Mouse (Mus musculus) cortical plate, adult 2 months (tissue): ENCODE data around the gene Tmed1. TPM values are rescaled to one million over a fixed set of nuclear protein-coding genes. Genes with fewer than 3 reads are reported as not detected.
A peak's percentile ranks its signal among the peaks of the same experiment; 100 is the strongest.
"Not testable (repeated sequence)": the region's sequence is repeated elsewhere in the genome, so short reads cannot be mapped to it uniquely, and the experiment has no call there.

Experiments
- H3K27ac ChIP-seq: fragments of 200-500 bp; 2 replicates; pipeline ENCODE4 v1.5.1; 2012; ENCODE audit warnings: low read length, control low read depth, inconsistent platforms; ENCODE audit not compliant: insufficient read depth
- H3K4me1 ChIP-seq: fragments of 200-500 bp; 2 replicates; pipeline ENCODE4 v1.6.1; 2011; ENCODE audit warnings: low read length; ENCODE audit not compliant: control insufficient read depth, insufficient read depth
- H3K4me3 ChIP-seq: fragments of 200-500 bp; 2 replicates; pipeline ENCODE4 v1.5.1; 2011; ENCODE audit warnings: mild to moderate bottlenecking, low read length, control low read depth; ENCODE audit not compliant: insufficient read depth
- CTCF ChIP-seq: fragments of 200-500 bp; IDR thresholded peaks from 2 replicates; pipeline ENCODE4 v1.5.1; 2011; ENCODE audit warnings: mild to moderate bottlenecking, control low read depth, low read length; ENCODE audit not compliant: insufficient read depth; ENCODE audit errors: extremely low read depth
- POLR2A ChIP-seq: fragments of 200-500 bp; IDR thresholded peaks from 2 replicates; pipeline ENCODE4 v1.6.1; 2011; ENCODE audit warnings: mild to moderate bottlenecking, low read length, control low read depth; ENCODE audit not compliant: insufficient read depth; ENCODE audit errors: extremely low read depth
- polyA plus RNA-seq: library from polyadenylated mRNA; depleted of rRNA; stranded (reverse); fragments of >200 nt; gene quantifications from 2 replicates; pipeline ENCODE4 v1.2.3, GENCODE M21; 2012

Gene Tmed1
- polyA plus RNA-seq, 1 experiment: 25.0 TPM

DNA sequence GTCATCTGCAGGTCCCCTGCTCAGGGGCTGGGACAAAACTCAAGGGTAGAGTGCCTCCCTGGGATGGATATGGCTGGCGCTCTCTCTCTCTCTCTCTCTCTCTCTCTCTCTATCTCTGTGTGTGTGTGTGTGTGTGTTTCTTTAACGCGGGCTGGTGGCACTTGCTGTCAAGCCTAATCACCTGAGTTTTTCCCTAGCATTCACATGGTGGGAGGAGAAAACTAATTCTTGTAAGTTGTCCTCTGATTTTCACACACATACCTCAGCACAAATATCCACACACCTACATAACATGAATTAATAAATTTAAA lies 16.5 kb upstream of the Tmed1 start:
- TF ChIP-seq CTCF (no peak), POLR2A (no peak)
- no peaks in the 10 kb centered on the region for H3K4me1 ChIP-seq
- no peak overlapping the region for H3K27ac ChIP-seq
- no peak overlapping the region for H3K4me3 ChIP-seq

DNA sequence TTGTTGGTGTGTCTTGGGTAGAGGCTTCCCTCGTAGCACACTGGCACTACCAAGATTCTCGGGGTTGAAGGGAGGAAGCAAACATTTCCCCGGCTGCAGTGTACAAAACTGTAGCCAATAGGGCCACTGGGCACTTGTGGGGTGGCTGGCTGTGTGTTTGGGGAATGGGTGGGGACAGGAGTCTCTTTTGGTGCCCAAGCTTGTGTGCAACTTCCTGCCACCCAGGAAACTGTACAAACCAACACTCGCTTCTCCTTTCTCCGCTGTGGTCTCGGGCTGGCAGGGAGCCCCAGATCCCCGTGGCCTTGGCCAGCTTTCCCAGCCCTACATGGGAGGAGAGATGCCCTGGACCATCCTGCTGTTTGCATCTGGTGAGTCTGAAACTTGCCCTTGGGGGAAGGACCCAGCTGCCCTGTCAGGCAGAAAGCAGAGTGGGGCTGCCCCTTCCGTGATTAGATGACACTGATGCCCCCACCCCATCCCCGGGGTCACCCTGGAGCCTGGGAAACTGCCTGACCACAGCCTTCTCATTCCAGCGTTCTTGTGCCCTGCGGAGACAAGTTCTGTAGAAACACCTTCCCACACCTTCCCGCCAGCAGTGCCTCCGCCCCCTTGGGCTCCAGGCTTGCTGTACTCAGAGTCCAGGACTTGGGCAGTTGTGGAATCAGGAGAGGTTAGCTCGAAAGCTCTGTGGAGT lies 16.0 kb upstream of the Tmed1 start, which contains the start of gene AB124611:
Gene AB124611 (plus strand): TSS at position 240 of the 697 bp plus-strand sequence.
- H3K27ac ChIP-seq: no peak within 1 kb of the TSS
- H3K4me3 ChIP-seq: no peak within 1 kb of the TSS
- TF ChIP-seq CTCF (no peak), POLR2A (no peak)
- H3K4me1 ChIP-seq: no peaks in the 10 kb centered on the region

DNA sequence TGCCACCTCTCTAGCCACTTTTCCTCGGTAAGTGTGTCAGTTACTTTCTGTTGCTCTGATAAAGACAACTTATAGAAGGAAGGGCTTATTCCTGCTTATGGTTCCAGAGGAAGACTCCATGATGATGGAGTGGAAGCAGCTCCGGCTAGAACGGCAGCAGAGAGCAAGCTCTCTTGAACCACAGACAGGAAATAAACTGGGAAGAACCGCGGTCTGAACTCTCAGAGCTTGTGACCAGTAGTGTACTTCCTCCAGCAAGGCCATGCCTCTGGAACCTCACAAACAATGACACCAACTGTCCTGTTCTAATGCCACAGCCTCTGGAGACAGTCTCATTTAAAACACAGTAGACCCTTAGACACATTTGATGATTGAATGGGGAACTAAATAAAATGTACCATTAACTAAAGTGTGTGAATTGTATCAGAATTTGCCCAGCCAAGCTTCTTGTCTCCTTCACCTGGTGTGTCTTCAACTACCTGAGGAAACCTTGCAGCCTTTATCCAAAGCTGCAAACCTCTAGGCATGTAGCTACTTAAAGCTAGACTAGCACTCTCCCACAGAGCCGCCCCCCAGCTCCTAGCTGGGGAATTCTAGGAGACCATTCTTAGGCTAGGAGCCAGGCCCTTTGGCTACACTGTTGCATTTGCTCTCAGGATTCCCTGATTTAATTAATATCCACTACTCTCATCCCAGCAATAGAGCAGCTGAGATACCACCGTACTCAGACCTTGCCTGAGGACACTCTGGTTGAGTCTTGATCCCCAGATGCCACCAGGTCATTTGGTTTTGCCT lies 15.3 kb upstream of the Tmed1 start:
- TF ChIP-seq POLR2A (no peak), CTCF (no peak)

DNA sequence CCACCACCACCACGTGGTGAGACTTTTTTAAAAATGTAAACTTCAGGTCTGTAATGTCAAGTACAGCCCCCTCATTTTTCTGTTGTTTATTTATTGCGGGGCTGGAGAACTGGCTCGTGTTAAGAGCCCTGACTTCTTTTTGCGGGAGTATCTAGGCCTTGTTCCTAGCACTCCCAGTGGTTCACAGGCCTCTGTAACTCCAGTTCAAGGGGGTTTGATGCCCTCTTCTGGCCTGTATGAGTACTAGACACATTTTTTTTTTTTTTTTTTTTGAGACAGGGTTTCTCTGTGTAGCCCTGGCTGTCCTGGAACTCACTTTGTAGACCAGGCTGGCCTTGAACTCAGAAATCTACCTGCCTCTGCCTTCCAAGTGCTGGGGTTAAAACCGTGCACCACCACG lies 8.6 kb upstream of the Tmed1 start:
- not testable (repeated sequence) for H3K4me1 ChIP-seq

More for the DNA sequence above, 15.3 kb upstream of the Tmed1 start:
- H3K27ac ChIP-seq: no peak overlapping the region
- H3K4me3 ChIP-seq: no peak overlapping the region
- H3K4me1 ChIP-seq: no peaks in the 10 kb centered on the region

DNA sequence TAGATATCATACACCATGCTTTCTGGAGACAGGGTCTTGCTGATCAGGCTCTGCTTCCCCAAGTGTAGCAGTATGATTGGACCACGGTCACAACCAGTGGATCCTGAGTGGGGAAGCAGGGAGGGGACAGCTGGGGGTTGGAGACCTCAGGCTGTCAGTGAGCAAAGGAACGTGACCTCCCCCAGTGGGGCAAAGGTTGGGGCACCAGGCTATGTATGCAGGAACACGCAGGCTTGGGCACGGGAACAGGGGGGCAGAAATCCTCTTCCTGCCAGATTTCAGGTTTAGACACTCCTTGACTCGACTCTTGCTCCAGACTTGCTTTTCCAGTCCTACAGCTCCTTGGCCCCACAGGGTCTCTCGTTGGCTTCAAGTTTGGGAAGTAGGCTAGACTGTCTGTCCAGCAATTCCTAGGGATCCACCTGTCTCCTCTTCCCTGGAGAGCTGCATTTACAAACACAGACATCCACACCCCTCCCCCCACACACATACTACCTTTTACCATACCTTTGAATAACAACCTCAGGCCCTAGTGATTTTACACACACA lies 8.0 kb upstream of the Tmed1 start:
- no peak for TF ChIP-seq POLR2A
- TF ChIP-seq CTCF: no peak
- H3K27ac ChIP-seq: no peak overlapping the region
- H3K4me3 ChIP-seq: no peak overlapping the region
- no peaks in the 10 kb centered on the region for H3K4me1 ChIP-seq

More for the DNA sequence above, 8.6 kb upstream of the Tmed1 start:
- H3K4me3 ChIP-seq, H3K27ac ChIP-seq: not testable (repeated sequence)

DNA sequence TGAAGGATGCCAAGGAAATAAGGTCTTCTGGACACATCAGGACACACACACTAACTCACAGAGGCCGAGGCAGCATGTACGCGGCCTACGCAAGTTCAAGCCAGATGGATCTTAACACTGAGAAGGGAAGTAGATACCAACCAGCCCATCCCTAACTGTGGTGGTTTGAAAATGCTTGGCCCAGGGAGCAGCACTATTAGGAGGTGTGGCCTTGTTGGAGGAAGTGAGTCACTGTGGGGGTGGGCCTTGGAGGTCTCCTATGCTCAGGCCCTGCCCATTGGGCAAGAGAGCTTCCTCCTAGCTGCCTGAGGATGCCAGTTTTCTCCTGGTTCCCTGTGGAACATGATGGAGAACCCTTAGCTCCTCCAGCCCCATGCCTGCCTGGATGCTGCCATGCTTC lies 3.4 kb upstream of the Tmed1 start:
- Histone ChIP-seq H3K4me3 (no peak overlapping the region), H3K27ac (no peak overlapping the region), H3K4me1 (no peaks in the 10 kb centered on the region)
- no peak for TF ChIP-seq POLR2A
- no peak for TF ChIP-seq CTCF

DNA sequence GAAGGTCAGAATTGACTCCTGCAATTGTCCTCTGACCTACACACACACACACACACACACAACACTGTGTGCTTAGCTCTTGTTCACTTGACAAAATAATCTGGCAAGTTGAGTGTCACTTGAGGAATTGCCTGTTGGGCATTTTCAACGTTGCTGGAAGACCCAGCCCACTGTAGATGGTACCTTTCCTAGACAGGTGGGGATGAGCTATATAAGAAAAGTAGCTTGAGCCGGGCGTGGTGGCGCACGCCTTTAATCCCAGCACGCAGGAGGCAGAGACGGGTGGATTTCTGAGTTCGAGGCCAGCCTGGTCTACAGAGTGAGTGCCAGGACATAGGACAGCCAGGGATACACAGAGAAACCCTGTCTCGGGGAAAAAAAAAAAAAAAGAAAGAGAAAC lies 1.0 kb upstream of the Tmed1 start:
- TF ChIP-seq CTCF: no peak
- TF ChIP-seq POLR2A: no peak
- H3K4me1 ChIP-seq: no peaks in the 10 kb centered on the region
- H3K27ac ChIP-seq: no peak overlapping the region
- peak overlapping the region; percentile 79; the same call in 1 of the 2 replicates for H3K4me3 ChIP-seq

DNA sequence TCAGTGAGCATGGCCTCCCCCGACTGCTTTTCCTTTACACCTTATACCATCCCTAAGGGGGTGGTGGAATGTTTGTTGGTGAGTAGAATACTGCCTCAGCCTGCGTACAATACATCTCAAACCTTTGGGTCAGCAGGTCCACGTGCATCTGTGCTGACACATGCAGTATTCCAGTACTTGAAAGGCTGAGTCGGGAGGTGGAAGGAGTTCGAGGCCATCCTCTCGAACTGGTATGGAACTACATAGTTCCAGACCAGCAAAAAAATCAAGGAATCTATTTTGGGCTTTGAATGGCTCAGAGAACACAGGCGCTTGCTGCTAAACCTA lies 600 bp upstream of the Tmed1 start:
- Histone ChIP-seq H3K4me3 (peak overlapping the region; percentile 79), H3K4me1 (no peaks in the 10 kb centered on the region), H3K27ac (no peak overlapping the region)
- TF ChIP-seq CTCF: no peak
- no peak for TF ChIP-seq POLR2A

DNA sequence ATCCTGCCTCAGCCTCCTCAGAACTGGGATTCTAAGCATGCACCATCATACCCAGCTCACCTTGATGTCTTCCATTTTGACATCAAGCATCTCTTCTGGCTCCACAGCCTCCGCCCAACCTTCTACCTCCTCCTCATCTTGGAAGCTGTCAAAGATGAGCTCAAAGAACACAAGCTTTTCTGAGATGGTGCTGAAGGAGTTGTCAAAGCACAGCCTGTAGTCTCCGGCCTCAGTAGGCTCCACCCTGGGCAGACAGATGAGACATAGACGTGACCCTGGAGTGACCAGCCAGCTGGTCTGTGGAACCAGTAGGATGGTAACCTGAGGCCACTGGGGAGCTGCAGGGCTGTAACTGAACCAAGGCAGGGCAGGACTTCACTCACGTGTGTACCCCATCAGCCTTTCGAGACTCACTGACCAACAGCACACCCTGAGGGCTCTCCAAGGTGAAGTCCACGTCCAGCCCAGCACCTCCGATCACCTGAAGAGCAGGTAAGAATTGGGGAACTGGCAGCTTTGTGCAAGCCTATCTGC lies 1.1 kb downstream of the Tmed1 start:
- Histone ChIP-seq H3K27ac (no peak overlapping the region), H3K4me1 (no peaks in the 10 kb centered on the region), H3K4me3 (peak overlapping the region; percentile 79; the same call in 1 of the 2 replicates)
- TF ChIP-seq CTCF (no peak), POLR2A (no peak)

DNA sequence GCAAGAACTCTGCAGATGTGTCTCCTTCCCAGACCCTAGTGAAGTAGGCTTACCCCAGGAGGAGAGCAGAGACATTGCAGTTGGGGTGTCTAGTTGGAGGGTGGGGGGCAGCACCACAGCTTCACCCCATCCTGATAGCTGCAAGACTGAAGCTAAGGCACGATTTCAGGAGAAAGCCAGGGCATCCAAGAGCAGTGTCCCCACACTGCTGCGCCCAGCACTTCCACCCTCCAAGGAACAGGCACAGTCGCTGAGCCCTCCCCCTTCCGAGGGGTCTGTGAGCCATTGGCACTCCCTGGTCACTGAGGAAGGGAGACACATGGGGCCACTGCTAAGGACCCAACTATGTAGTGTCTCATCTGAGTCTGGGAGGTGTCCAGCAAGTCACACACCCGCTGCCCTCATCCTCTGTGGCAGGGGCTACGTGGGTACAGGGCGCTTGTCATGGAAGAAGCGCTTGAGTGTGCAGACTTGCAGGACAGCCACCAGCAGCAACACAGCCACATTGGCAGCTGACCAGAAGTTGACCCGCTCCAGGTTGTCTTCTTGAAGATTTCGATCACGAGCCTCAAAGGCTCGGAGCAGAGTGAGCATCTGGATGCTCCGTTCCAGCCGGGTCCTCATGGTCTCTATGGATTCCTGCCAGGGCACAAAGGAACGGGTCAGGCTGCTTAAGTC lies 2.2 kb downstream of the Tmed1 start:
- H3K27ac ChIP-seq: no peak overlapping the region
- TF ChIP-seq CTCF: no peak
- no peak for TF ChIP-seq POLR2A
- no peaks in the 10 kb centered on the region for H3K4me1 ChIP-seq
- no peak overlapping the region for H3K4me3 ChIP-seq
